Mouse (Mus musculus) liver, embryonic 14.5 days (tissue): ENCODE measurements around the gene Lrmda. TPM values are rescaled to one million over a fixed set of nuclear protein-coding genes. Genes with fewer than 3 reads are reported as not detected.

Experiments used
- ATAC-seq: fragments of 200-750 bp; cut with Nextera tagmentation; 2 replicates; pipeline ENCODE4 v1.8.0; 2017; ENCODE audit warnings: moderate number of reproducible peaks, mild to moderate bottlenecking, moderate library complexity; ENCODE audit not compliant: insufficient read depth
- DNase-seq, 3 experiments: peaks; one replicate each; pipeline ENCODE4 v3.0.0-alpha.2; 2012 to 2013; ENCODE audit warnings: low read depth in 3 of 3, low spot score in 3 of 3
- H3K27ac ChIP-seq: fragments of 300-500 bp; sonication (generic); 2 replicates; pipeline ENCODE4 v1.5.1; 2014; ENCODE audit warnings: moderate library complexity, mild to moderate bottlenecking, control low read depth, inconsistent platforms
- H3K27me3 ChIP-seq: fragments of 300-500 bp; sonication (generic); 2 replicates; pipeline ENCODE4 v1.6.1; 2014; ENCODE audit warnings: mild to moderate bottlenecking, low read length, moderate library complexity; ENCODE audit not compliant: control insufficient read depth, insufficient read depth
- H3K36me3 ChIP-seq: fragments of 300-500 bp; sonication (generic); replicated peaks from 2 replicates; pipeline ENCODE4 v1.6.1; 2014; ENCODE audit warnings: low read depth; ENCODE audit not compliant: control insufficient read depth, insufficient read depth
- H3K4me1 ChIP-seq, 2 experiments: fragments of 200-500 bp in 1 of 2; fragments of 300-500 bp in 1 of 2; sonication (generic) in 1 of 2; replicated peaks; 2 replicates each; pipeline ENCODE4 v1.6.1; 2012 to 2014; ENCODE audit warnings: antibody characterized with exemption in 1 of 2, inconsistent platforms in 1 of 2, low read length in 1 of 2; ENCODE audit not compliant: control insufficient read depth in 2 of 2, insufficient read depth in 2 of 2
- H3K4me2 ChIP-seq: fragments of 300-500 bp; sonication (generic); 2 replicates; pipeline ENCODE4 v1.6.1; 2014; ENCODE audit warnings: low read depth, mild to moderate bottlenecking, control low read depth, moderate library complexity
- H3K4me3 ChIP-seq, 2 experiments: fragments of 200-500 bp in 1 of 2; fragments of 300-500 bp in 1 of 2; sonication (generic) in 1 of 2; 2 replicates each; pipeline ENCODE4 v1.5.1; 2012 to 2014; ENCODE audit warnings: low read depth in 2 of 2, low read length in 2 of 2, mild to moderate bottlenecking in 2 of 2, control low read depth in 1 of 2, inconsistent platforms in 1 of 2, moderate library complexity in 1 of 2; ENCODE audit not compliant: insufficient read depth in 1 of 2
- H3K9ac ChIP-seq: fragments of 300-500 bp; sonication (generic); replicated peaks from 2 replicates; pipeline ENCODE4 v1.6.1; 2014; ENCODE audit warnings: mild to moderate bottlenecking, control low read depth, moderate library complexity
- H3K9me3 ChIP-seq: fragments of 300-500 bp; sonication (generic); 2 replicates; pipeline ENCODE4 v1.6.1; 2016; ENCODE audit warnings: low read length, mixed read lengths; ENCODE audit not compliant: control insufficient read depth
- CTCF ChIP-seq: IDR thresholded peaks from 2 replicates; pipeline ENCODE4 v1.5.1; 2016; ENCODE audit warnings: antibody characterized with exemption, low read depth, control low read depth
- EP300 ChIP-seq: IDR thresholded peaks from 2 replicates; pipeline ENCODE4 v1.6.1; 2016; ENCODE audit warnings: antibody characterized with exemption, low read depth
- WGBS: fragments of 180-500 bp; shearing (Covaris S2); extraction: QIAGEN DNeasy Blood & Tissue Kit; methylation state at CpG from one replicate; pipeline ENCODE4 v1.1.7; 2014; ENCODE audit not compliant: insufficient replicate concordance; 5-methylcytosine and 5-hydroxymethylcytosine counted together
- polyA plus RNA-seq, 2 experiments: library from polyadenylated mRNA; depleted of rRNA in 1 of 2; stranded (reverse) in 1 of 2; unstranded in 1 of 2; fragments of >200 nt; fragmentation: Nextera tagmentation in 1 of 2; extraction: Ambion mirVana in 1 of 2; gene quantifications; 2 replicates each; pipeline versions ENCODE4 v1.2.1 to v1.2.3; 2012 to 2014

Lrmda gene
- polyA plus RNA-seq, 2 experiments, result 0.18 to 0.22 TPM

- Histone ChIP-seq H3K27ac (no peak overlapping the region), H3K9me3 (no peaks in the 10 kb centered on the region), H3K4me1 (peaks cover 0 to 2% of the 10 kb centered on the region in 2 experiments; a peak in 1 of 4 replicates), H3K4me2 (no peak overlapping the region), H3K9ac (no peak overlapping the region), H3K4me3 (no peak overlapping the region), H3K27me3 (no peaks in the 10 kb centered on the region), H3K36me3 (no peaks in the 10 kb centered on the region)
- no peak for DNase-seq
- TF ChIP-seq CTCF (no peak), EP300 (no peak)
- WGBS, result 67% methylated on average over 12 of the region's 12 CpGs
- no peak for ATAC-seq
These were observed 127.1 kb downstream of the Lrmda start for GRCm38 (mm10) chr14:22146508-22147044.

DNA sequence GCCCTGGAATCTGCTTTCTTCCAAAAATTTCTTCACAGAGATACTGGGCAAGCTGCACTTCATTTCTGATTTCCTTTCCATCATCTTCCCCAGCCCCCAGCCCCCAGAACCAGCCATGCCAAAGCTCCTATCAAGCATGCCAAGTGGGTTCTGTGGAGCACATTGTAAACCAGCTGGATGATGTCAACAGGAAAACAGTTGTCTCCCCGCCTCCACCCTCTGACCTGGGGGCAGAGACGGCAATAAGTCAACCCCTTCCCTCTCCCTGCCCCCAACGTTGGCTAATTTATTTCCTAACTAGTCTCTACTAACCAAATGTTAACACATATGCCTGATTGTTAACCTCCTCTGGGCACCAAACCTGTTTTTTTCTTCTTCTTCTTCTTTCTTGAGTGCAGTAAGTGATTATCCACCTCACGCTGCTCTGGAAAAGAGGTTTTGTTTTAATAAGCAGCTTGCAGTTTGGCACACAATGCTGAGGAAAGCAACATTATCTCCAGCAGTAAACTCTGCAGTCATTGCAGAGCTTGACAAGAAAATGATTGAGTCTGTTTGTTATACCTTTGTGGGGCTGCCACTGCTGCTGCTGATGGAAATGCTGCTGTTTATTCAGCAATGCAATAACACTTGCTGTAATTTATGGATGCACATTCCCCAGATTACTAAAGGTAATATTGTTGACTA, 128.0 kb downstream of the Lrmda start:
- TF ChIP-seq EP300 (no peak), CTCF (no peak)
- peaks cover 0 to 2% of the 10 kb centered on the region in 2 experiments; a peak in 1 of 4 replicates for H3K4me1 ChIP-seq
- no peak for DNase-seq
- H3K9ac ChIP-seq, result no peak overlapping the region
- H3K4me2 ChIP-seq, result no peak overlapping the region
- H3K27me3 ChIP-seq, result no peaks in the 10 kb centered on the region
- H3K27ac ChIP-seq, result no peak overlapping the region
- ATAC-seq, result no peak
- H3K36me3 ChIP-seq, result no peaks in the 10 kb centered on the region
- H3K9me3 ChIP-seq, result no peaks in the 10 kb centered on the region
- WGBS, result 48% methylated on average over 4 of the region's 4 CpGs
- no peak overlapping the region for H3K4me3 ChIP-seq

DNA sequence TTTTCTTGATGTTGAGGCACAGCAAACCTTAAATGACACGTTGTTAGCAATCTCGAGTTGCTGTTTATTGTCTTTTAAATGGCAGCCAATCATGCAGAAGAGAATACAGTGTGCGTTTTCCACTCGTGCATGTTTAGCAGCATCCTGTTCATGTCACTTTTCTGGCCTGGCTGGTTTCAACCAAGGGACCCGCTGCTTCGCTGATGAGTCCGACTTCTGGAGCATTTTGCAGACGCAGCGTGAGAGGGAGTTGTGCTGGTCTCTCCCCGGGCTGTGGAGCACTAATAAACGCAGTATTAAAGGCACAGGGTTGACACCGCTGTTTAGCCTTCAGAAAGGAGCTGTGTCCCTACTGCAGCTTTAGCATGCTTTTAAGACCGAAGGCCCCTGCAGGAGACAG, 133.2 kb downstream of the Lrmda start:
- no peaks in the 10 kb centered on the region for H3K36me3 ChIP-seq
- no peak for TF ChIP-seq CTCF
- no peak for TF ChIP-seq EP300
- H3K27ac ChIP-seq, result no peak overlapping the region
- WGBS, result 68% methylated on average over 13 of the region's 13 CpGs
- no peak overlapping the region for H3K4me2 ChIP-seq
- H3K9me3 ChIP-seq, result no peaks in the 10 kb centered on the region
- no peak overlapping the region for H3K9ac ChIP-seq
- no peak for ATAC-seq
- H3K4me3 ChIP-seq, result no peak overlapping the region
- no peak for DNase-seq
- H3K4me1 ChIP-seq, result peaks cover 0 to under 1% of the 10 kb centered on the region in 2 experiments; a peak in 2 of 4 replicates
- H3K27me3 ChIP-seq, result no peaks in the 10 kb centered on the region

DNA sequence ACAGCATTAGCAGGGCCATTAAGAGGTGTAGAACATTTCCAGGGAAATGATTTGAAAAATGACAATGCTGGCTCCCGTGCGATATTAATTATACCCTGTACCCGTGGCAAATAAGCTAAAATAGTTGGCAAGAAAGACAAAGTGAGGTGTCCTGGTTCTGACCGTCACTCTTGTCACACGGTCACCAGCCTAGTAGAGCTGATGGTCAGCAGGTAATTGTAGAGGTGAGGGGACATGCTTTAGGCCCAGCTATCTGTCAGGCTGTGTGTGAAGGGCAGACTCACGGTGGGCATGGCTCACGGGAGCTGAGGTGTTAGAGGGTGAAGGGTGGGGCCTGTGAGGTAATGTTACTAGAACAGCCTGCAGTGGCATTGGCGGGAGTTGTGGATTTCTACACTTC, 134.6 kb downstream of the Lrmda start:
- TF ChIP-seq CTCF, result no peak
- no peak for TF ChIP-seq EP300
- 64% methylated on average over 8 of the region's 8 CpGs for WGBS
- Histone ChIP-seq H3K4me2 (no peak overlapping the region), H3K4me1 (no peaks in the 10 kb centered on the region; a peak in 1 of 4 replicates), H3K27ac (no peak overlapping the region), H3K4me3 (no peak overlapping the region), H3K9ac (no peak overlapping the region), H3K27me3 (no peaks in the 10 kb centered on the region), H3K9me3 (no peaks in the 10 kb centered on the region), H3K36me3 (no peaks in the 10 kb centered on the region)
- DNase-seq, result no peak
- no peak for ATAC-seq

- DNase-seq (no peak), ATAC-seq (no peak)
- TF ChIP-seq CTCF, result no peak
- TF ChIP-seq EP300, result no peak
- H3K9me3 ChIP-seq, result no peaks in the 10 kb centered on the region
- WGBS, result 51% methylated on average over 2 of the region's 2 CpGs
- no peaks in the 10 kb centered on the region; a peak in 1 of 4 replicates for H3K4me1 ChIP-seq
- H3K4me2 ChIP-seq, result no peak overlapping the region
- no peak overlapping the region for H3K27ac ChIP-seq
- no peak overlapping the region for H3K9ac ChIP-seq
- no peaks in the 10 kb centered on the region for H3K36me3 ChIP-seq
- no peak overlapping the region for H3K4me3 ChIP-seq
- H3K27me3 ChIP-seq, result no peaks in the 10 kb centered on the region
These were observed 135.5 kb downstream of the Lrmda start for GRCm38 (mm10) chr14:22155034-22155433.
